Mouse (Mus musculus) midbrain, embryonic 12.5 days (tissue): ENCODE results near the gene Mrpl51. TPM values are rescaled to one million over a fixed set of nuclear protein-coding genes. Genes with fewer than 3 reads are reported as not detected.

ENCODE experiments used
- ATAC-seq: fragments of 200-750 bp; cut with Nextera tagmentation; 2 replicates; pipeline ENCODE4 v1.8.0; 2017; ENCODE audit warnings: low read depth, moderate TSS enrichment, moderate library complexity; ENCODE audit not compliant: low FRiP score
- H3K27ac ChIP-seq: fragments of 300-500 bp; sonication (generic); replicated peaks from 2 replicates; pipeline ENCODE4 v1.5.1; 2016; ENCODE audit warnings: mild to moderate bottlenecking
- H3K27me3 ChIP-seq: fragments of 300-500 bp; sonication (generic); 2 replicates; pipeline ENCODE4 v1.6.1; 2016; ENCODE audit warnings: mild to moderate bottlenecking
- H3K36me3 ChIP-seq: fragments of 300-500 bp; sonication (generic); 2 replicates; pipeline ENCODE4 v1.6.1; 2016
- H3K4me1 ChIP-seq: fragments of 300-500 bp; sonication (generic); 2 replicates; pipeline ENCODE4 v1.6.1; 2016
- H3K4me2 ChIP-seq: fragments of 300-500 bp; sonication (generic); replicated peaks from 2 replicates; pipeline ENCODE4 v1.6.1; 2016; ENCODE audit warnings: mild to moderate bottlenecking, moderate library complexity
- H3K4me3 ChIP-seq: fragments of 300-500 bp; sonication (generic); 2 replicates; pipeline ENCODE4 v1.5.1; 2016; ENCODE audit warnings: mild to moderate bottlenecking
- H3K9ac ChIP-seq: fragments of 300-500 bp; sonication (generic); replicated peaks from 2 replicates; pipeline ENCODE4 v1.6.1; 2016; ENCODE audit warnings: mild to moderate bottlenecking, moderate library complexity
- H3K9me3 ChIP-seq: fragments of 300-500 bp; sonication (generic); 2 replicates; pipeline ENCODE4 v1.6.1; 2016; ENCODE audit warnings: mild to moderate bottlenecking
- WGBS: fragments of 180-500 bp; shearing (Covaris S2); methylation state at CpG from one replicate; pipeline ENCODE4 v1.1.7; 2016; 5-methylcytosine and 5-hydroxymethylcytosine counted together
- polyA plus RNA-seq: library from polyadenylated mRNA; unstranded; fragments of >200 nt; fragmentation: Nextera tagmentation; extraction: Ambion mirVana; gene quantifications from 2 replicates; pipeline ENCODE4 v1.2.1, GENCODE M21; 2016

The Mrpl51 gene
- polyA plus RNA-seq, 1 experiment from 2014 or later: 172 TPM

- H3K4me1 ChIP-seq: no peaks in the 10 kb centered on the region
- no peak overlapping the region for H3K9ac ChIP-seq
- no peaks in the 10 kb centered on the region for H3K9me3 ChIP-seq
- H3K27me3 ChIP-seq: peaks cover 20% of the 10 kb centered on the region; the same call in 1 of the 2 replicates
- no peak overlapping the region for H3K4me2 ChIP-seq
- no peak overlapping the region for H3K27ac ChIP-seq
- no peak for ATAC-seq
- no peak overlapping the region for H3K4me3 ChIP-seq
- 76% methylated on average over 1 of the region's 1 CpGs for WGBS
- no peaks in the 10 kb centered on the region for H3K36me3 ChIP-seq
Measured at GRCm38 (mm10) chr6:125210436-125210835, 18.8 kb downstream of the Mrpl51 start.

- peaks cover 28% of the 10 kb centered on the region for H3K27me3 ChIP-seq
- WGBS: 58% methylated on average over 2 of the region's 2 CpGs
- H3K9ac ChIP-seq: no peak overlapping the region
- no peaks in the 10 kb centered on the region for H3K9me3 ChIP-seq
- peaks cover 10% of the 10 kb centered on the region; the same call in 1 of the 2 replicates for H3K4me1 ChIP-seq
- ATAC-seq: no peak
- H3K27ac ChIP-seq: no peak overlapping the region
- no peaks in the 10 kb centered on the region for H3K36me3 ChIP-seq
- no peak overlapping the region for H3K4me3 ChIP-seq
- H3K4me2 ChIP-seq: no peak overlapping the region
Measured at GRCm38 (mm10) chr6:125212621-125213020, 21.0 kb downstream of the Mrpl51 start.

- Histone ChIP-seq H3K4me1 (peaks cover 10% of the 10 kb centered on the region; the same call in 1 of the 2 replicates), H3K4me3 (no peak overlapping the region), H3K27me3 (peaks cover 28% of the 10 kb centered on the region), H3K9me3 (no peaks in the 10 kb centered on the region), H3K9ac (no peak overlapping the region), H3K27ac (no peak overlapping the region), H3K4me2 (no peak overlapping the region), H3K36me3 (no peaks in the 10 kb centered on the region)
- no peak for ATAC-seq
- WGBS: 77% methylated on average over 6 of the region's 6 CpGs
Measured at GRCm38 (mm10) chr6:125213129-125213528, 21.5 kb downstream of the Mrpl51 start.

DNA sequence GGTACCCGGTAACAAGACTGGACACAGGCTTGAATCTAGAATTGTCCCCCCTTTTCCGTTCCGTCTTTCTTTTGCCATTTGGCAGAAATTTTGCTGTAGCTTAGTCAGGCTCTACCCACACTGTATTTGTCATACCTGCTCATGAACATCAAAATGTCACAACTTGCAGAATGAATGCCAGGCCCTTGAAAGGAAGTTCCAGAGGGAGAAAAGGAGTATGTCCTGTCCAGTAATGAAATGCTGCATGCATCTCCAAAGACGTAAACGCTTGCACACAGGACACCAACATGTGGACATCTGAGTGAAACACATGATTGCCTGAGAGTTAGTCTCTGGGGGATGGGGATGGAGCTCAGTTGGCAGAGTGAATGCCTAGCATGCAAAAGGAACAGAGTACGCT lies 22.1 kb downstream of the Mrpl51 start:
- no peak overlapping the region for H3K27ac ChIP-seq
- H3K4me3 ChIP-seq: no peak overlapping the region
- peaks cover 28% of the 10 kb centered on the region for H3K27me3 ChIP-seq
- peaks cover 10% of the 10 kb centered on the region; the same call in 1 of the 2 replicates for H3K4me1 ChIP-seq
- H3K36me3 ChIP-seq: no peaks in the 10 kb centered on the region
- ATAC-seq: no peak
- H3K9me3 ChIP-seq: no peaks in the 10 kb centered on the region
- WGBS: 87% methylated on average over 6 of the region's 6 CpGs
- H3K4me2 ChIP-seq: no peak overlapping the region
- no peak overlapping the region for H3K9ac ChIP-seq

DNA sequence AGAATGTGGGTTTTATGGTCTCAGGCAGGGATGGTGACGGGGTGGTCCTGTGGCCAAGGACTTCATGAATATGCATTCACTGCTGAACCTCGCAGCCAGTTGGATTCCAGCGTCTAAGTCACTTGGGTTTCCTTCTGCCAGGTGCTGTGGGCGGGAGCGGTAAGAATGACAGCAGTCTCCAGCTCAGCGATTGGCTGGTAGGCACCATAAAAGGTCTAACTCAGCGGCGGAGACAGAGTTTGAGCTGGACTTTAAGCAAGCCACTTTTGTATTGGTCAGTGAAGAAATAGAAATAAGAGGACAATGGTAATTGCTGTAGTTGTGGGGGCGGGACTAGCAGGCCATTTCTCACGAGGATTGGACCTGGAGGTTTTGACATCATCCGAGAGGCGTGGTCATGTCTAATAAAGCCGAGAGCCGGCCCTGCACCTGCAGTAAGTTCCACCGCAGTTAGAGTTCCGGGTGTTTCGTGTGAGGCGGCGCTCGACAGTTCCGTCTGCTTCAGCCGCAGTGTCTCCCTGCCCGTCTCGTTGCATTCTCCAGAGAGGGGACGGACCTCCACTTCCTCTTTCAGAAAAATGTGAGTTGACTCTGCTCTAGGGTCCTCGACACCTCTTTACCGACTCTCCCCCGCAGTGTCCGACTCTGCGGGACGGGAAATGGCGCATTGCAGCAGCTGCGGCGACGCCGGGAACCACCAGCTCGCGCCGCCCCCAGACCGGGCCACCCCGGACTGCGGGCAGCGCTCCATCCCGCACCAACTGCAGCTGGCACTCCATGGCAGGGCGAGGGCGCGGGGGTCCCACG lies 23.8 kb downstream of the Mrpl51 start, which contains the start of gene Vamp1:
Gene Vamp1, plus strand, starts transcription at position 404 of the 807 bp plus-strand sequence.
- peak within 1 kb of the TSS; percentile 60 for H3K27ac ChIP-seq
- peak within 1 kb of the TSS; percentile 75 for H3K9ac ChIP-seq
- no peaks in the 10 kb centered on the region for H3K9me3 ChIP-seq
- no peaks in the 10 kb centered on the region for H3K36me3 ChIP-seq
- H3K4me3 ChIP-seq: peak within 1 kb of the TSS; percentile 66
- peaks cover 28% of the 10 kb centered on the region for H3K27me3 ChIP-seq
- H3K4me1 ChIP-seq: peaks cover 10% of the 10 kb centered on the region; the same call in 1 of the 2 replicates
- peak within 1 kb of the TSS; percentile 98 for H3K4me2 ChIP-seq
- peak; percentile 97 for ATAC-seq
- WGBS: under 1% methylated on average over 48 of the region's 48 CpGs

GRCm38 (mm10) chr6:125216898-125217297 lies 25.3 kb downstream of the Mrpl51 start:
- H3K4me3 ChIP-seq: no peak overlapping the region
- H3K9me3 ChIP-seq: no peaks in the 10 kb centered on the region
- peaks cover 21% of the 10 kb centered on the region for H3K27me3 ChIP-seq
- 86% methylated on average over 2 of the region's 2 CpGs for WGBS
- no peaks in the 10 kb centered on the region for H3K36me3 ChIP-seq
- no peak overlapping the region for H3K27ac ChIP-seq
- peaks cover 10% of the 10 kb centered on the region; the same call in 1 of the 2 replicates for H3K4me1 ChIP-seq
- no peak for ATAC-seq
- no peak overlapping the region for H3K9ac ChIP-seq
- H3K4me2 ChIP-seq: no peak overlapping the region

DNA sequence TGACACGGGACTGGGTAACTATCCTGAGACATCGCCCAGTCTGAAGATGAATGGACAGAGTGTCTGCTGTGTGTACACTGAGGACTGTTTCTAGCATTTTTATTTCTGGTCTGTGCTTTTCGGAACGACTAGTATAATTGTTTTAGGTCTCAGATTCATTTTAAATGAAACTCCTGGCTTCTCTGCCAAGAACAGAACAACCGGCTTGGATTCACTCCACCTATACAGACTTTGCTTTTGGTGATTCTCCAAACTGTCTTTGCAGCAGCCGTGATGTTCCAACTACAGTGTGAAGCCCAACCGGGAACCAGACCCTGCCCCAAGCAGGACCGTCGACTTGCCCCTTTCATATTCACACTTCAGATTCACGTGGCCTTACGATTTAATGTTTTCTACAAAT lies 26.3 kb downstream of the Mrpl51 start:
- Histone ChIP-seq H3K4me1 (peaks cover 10% of the 10 kb centered on the region; the same call in 1 of the 2 replicates), H3K27me3 (peaks cover 18% of the 10 kb centered on the region), H3K4me3 (no peak overlapping the region), H3K27ac (no peak overlapping the region), H3K9ac (no peak overlapping the region), H3K9me3 (no peaks in the 10 kb centered on the region), H3K4me2 (no peak overlapping the region), H3K36me3 (0 out of 2 replicates have a peak, but pooled peaks cover 3% of the 10 kb centered on the region)
- no peak for ATAC-seq
- WGBS: 92% methylated on average over 11 of the region's 11 CpGs

DNA sequence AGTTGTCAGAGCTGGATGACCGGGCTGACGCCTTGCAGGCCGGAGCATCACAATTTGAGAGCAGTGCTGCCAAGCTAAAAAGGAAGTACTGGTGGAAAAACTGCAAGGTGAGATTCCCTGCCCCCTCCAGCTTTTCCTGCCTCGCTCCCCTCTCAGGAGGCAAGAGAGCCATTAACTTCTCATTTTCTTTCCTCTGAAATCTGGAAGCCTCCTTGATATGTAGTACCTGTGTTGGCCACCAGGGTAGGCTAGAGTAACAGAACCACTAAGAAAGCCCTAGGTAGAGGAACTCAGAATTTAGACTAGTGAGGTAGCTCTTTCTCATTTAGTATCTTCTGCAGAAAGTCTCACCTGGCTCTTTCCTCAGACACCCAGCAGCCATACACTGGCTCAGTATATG lies 27.4 kb downstream of the Mrpl51 start:
- Histone ChIP-seq H3K9me3 (no peaks in the 10 kb centered on the region), H3K9ac (no peak overlapping the region), H3K27ac (no peak overlapping the region), H3K36me3 (0 out of 2 replicates have a peak, but pooled peaks cover 3% of the 10 kb centered on the region), H3K4me3 (no peak overlapping the region), H3K27me3 (peaks cover 9% of the 10 kb centered on the region), H3K4me1 (peaks cover 10% of the 10 kb centered on the region; the same call in 1 of the 2 replicates), H3K4me2 (no peak overlapping the region)
- ATAC-seq: no peak
- 77% methylated on average over 4 of the region's 4 CpGs for WGBS

DNA sequence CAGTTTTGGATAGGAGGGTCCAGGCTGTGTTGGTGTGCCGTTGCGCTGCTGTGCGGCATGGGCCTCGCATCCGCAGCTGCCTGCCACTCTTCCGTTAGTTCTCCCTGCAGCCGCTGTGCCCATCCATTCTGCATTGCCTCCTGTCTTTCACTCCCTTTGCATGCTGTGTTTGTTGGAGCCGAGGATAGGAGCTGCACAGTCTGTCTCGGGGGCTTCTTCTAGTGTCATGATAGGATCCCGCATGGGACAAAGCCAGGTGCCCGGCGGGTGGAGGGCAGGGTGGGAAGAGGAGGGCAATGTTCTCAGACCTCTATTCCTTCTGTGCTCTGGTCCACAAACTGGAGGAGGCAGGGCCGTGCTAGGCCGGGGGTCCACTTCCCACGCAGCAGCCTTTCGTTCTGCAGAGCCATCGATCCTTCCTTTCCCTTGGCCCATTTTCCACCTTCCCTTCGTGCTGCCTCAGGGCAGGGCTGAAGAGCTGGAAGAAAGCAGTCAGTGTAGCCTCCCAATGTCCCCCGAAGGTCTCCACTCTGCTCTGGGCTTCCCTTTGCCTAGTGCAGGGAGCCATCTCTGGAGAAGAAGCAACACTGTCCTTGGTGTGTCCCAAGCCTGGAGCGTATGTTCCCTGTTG lies 29.6 kb downstream of the Mrpl51 start:
- Histone ChIP-seq H3K27ac (no peak overlapping the region), H3K4me3 (no peak overlapping the region), H3K9me3 (no peaks in the 10 kb centered on the region), H3K27me3 (peaks cover 8% of the 10 kb centered on the region), H3K4me1 (0 out of 2 replicates have a peak, but pooled peaks cover 3% of the 10 kb centered on the region), H3K9ac (no peak overlapping the region), H3K4me2 (no peak overlapping the region), H3K36me3 (0 out of 2 replicates have a peak, but pooled peaks cover 3% of the 10 kb centered on the region)
- 91% methylated on average over 20 of the region's 20 CpGs for WGBS
- ATAC-seq: no peak

DNA sequence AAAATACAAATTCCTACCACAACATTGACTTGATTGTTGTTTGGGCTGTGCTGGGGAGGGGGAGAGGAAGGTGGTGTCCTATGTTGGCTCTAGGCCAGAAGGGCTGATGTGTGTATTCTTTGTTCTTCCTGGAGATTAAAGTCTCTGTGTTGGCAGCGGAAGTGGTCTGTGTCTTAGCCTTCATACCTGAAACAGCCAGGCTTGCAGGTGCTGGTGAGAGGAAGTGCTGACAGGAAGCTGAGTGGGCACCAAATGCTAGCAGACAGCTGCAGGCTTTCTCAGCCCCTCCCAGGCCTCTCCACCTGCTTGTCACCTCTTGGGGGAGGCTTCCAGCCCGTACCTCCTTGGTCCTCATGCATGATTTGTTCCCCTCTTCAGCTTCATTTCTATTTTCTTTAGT lies 30.5 kb downstream of the Mrpl51 start:
- Histone ChIP-seq H3K9ac (no peak overlapping the region), H3K4me1 (no peaks in the 10 kb centered on the region), H3K4me2 (no peak overlapping the region), H3K27me3 (no peaks in the 10 kb centered on the region), H3K27ac (no peak overlapping the region), H3K9me3 (no peaks in the 10 kb centered on the region), H3K36me3 (0 out of 2 replicates have a peak, but pooled peaks cover 3% of the 10 kb centered on the region), H3K4me3 (no peak overlapping the region)
- 70% methylated on average over 2 of the region's 2 CpGs for WGBS
- no peak for ATAC-seq

DNA sequence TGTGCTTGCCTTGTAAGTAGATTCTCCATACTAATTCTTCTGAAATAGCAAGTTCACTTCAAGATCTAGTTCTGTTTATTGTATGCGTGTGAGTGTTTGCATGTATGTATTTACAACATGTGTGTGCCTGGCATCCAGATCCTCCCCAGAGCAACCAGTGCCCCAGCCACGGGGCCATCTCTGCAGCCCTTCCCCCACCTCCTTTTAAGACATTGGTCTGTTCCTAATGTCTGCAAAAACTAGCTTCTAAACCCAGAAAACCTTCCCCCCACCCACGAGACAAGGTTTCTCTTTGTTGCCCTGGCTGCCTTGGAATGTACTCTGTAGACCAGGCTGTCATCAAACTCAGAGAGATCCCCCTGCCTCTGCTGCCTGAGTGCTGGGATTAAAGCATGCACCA lies 31.0 kb downstream of the Mrpl51 start:
- Histone ChIP-seq H3K9me3 (no peaks in the 10 kb centered on the region), H3K36me3 (0 out of 2 replicates have a peak, but pooled peaks cover 3% of the 10 kb centered on the region), H3K4me3 (no peak overlapping the region), H3K4me2 (no peak overlapping the region), H3K9ac (no peak overlapping the region), H3K27me3 (no peaks in the 10 kb centered on the region), H3K4me1 (no peaks in the 10 kb centered on the region), H3K27ac (no peak overlapping the region)
- no peak for ATAC-seq
- 79% methylated on average over 3 of the region's 3 CpGs for WGBS

DNA sequence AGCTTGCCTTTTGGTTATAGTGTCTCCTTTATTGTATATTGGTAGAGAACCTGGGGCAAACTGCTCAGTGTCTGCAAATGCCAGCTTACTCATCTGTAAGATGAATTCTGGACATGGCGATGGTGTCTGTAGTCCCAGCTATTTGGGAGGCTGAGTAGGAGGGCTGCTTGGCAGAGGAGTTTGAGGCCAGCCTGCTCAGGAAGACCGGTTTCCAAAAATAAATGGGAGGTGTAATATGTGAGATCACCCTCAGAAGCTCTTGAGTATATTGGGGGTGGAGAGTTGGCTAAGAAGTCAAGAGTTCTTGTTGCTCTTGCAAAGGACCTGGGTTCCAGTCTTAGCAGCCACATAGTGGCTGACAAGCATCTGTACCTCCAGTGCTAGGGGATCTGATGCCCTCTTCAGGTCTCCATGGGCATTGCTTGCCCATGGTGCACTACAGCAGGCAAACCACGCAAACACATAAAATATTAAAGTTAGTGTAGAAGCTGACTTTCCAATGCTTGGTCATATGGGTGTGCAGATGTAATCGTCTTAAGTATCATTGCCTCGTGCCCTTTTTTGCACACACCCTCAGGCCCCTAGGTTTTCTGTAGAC lies 34.0 kb downstream of the Mrpl51 start:
- Histone ChIP-seq H3K27ac (no peak overlapping the region), H3K4me1 (no peaks in the 10 kb centered on the region), H3K9ac (no peak overlapping the region), H3K36me3 (0 out of 2 replicates have a peak, but pooled peaks cover 3% of the 10 kb centered on the region), H3K4me2 (no peak overlapping the region), H3K9me3 (no peaks in the 10 kb centered on the region), H3K4me3 (no peak overlapping the region), H3K27me3 (no peaks in the 10 kb centered on the region)
- WGBS: 86% methylated on average over 5 of the region's 5 CpGs
- ATAC-seq: no peak
